Mouse (Mus musculus): ENCODE data around the gene Cd209c.

GRCm38 (mm10) chr8:3926744-3927143, 27.8 kb downstream of the Cd209c start, which contains the start of gene Cd209b:
- TF ChIP-seq CTCF (IDR thresholded peaks at IDR 0.05; ENCODE audit: low read depth) (no peak), EP300 (IDR thresholded peaks at IDR 0.05; ENCODE audit: low read depth) (no peak)
